Mouse (Mus musculus): ENCODE data around the gene Kcnj8. TPM values are rescaled to one million over a fixed set of nuclear protein-coding genes. Genes with fewer than 3 reads are reported as not detected.

Kcnj8 gene
- polyA plus RNA-seq, 1 experiment from 2014 or later = 8.8 TPM

DNA sequence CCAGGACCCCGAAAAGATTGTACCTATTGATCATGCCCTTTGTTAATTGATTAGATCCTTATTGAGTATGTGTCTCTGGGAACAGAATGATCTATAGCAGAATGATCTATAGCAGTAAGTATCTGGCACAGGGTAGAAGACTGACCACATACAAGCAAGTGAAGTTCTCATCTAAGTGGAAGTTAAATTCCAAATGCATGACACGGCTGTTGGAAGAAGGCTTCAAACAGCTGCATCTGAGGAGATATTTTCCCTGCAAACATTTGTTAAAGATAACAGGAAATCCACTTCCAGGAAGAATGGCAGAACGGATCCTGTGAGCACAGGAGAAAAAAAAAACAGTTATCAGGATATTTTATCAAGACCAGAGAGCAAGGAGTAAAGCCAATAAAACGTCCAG is 27.8 kb downstream of the Kcnj8 start:
- no peak overlapping the region for H3K4me3 ChIP-seq
- no peak overlapping the region for H3K9ac ChIP-seq
- WGBS = 91% methylated on average over 4 of the region's 4 CpGs
- no peak for ATAC-seq
- no peak overlapping the region for H3K27ac ChIP-seq
- H3K36me3 ChIP-seq (ENCODE audit: poor library complexity, severe bottlenecking) = no peaks in the 10 kb centered on the region
- no peaks in the 10 kb centered on the region for H3K27me3 ChIP-seq
- no peaks in the 10 kb centered on the region for H3K4me1 ChIP-seq
- no peak overlapping the region for H3K4me2 ChIP-seq
- no peaks in the 10 kb centered on the region for H3K9me3 ChIP-seq (replicated peaks)

DNA sequence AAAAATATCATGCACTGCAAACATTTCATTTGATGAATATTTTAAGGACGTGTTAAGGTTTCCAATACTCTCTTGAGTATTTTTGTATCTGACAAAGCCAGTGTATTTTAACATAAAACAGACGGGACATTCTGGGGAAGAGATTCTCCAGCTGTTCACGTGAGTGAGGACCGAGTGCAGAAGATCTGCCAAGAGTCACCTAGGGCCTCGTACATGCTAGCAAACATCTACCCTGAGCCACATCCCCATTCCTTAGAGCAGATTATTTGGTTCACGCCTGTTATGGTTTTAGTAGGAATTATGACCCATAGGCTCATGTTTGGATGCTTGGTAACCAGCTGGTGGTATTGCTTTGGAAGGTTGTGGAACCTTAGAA is 28.6 kb downstream of the Kcnj8 start:
- no peaks in the 10 kb centered on the region for H3K9me3 ChIP-seq (replicated peaks)
- no peaks in the 10 kb centered on the region for H3K4me1 ChIP-seq
- WGBS = 93% methylated on average over 6 of the region's 6 CpGs
- H3K27ac ChIP-seq = no peak overlapping the region
- no peak overlapping the region for H3K4me2 ChIP-seq
- no peak overlapping the region for H3K4me3 ChIP-seq
- no peak for ATAC-seq
- no peak overlapping the region for H3K9ac ChIP-seq
- no peaks in the 10 kb centered on the region for H3K36me3 ChIP-seq (ENCODE audit: poor library complexity, severe bottlenecking)
- no peaks in the 10 kb centered on the region for H3K27me3 ChIP-seq

DNA sequence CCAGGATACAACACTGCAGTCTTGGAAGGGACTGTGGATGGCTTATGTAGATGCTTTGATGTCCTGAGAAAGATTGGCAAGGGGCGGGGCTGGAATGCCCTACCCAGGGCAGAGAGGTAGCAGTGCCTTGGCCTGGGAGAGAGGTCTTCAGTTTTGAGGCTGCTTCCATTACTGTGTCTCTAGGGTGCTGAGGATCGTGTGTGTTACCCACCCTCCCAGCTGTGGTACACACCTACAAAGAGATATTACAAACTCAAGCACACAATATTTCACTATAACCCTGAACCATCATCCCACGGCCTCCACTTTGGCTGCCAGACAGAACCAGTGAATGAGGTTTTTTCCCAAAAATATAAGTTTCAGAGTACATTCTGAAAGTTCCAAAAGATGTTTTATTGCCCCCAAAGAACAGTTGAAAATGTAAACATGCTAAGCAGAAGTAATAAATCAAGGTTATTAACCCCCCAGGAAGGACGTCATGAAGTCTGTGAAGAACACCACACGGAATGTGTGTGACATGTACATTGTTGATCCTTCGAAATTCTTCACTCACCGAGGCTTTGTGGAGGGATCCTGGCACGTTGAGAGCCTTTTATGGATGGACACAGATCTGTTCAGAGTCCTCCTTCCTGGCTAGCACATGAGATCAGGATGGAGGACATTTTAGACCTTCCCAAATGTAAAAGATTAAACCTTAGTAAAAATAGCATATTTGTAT is 29.2 kb downstream of the Kcnj8 start:
- H3K27me3 ChIP-seq = no peaks in the 10 kb centered on the region
- H3K36me3 ChIP-seq (ENCODE audit: poor library complexity, severe bottlenecking) = no peaks in the 10 kb centered on the region
- H3K27ac ChIP-seq = no peak overlapping the region
- no peaks in the 10 kb centered on the region for H3K9me3 ChIP-seq (replicated peaks)
- H3K4me2 ChIP-seq = no peak overlapping the region
- ATAC-seq = no peak
- H3K4me3 ChIP-seq = no peak overlapping the region
- 85% methylated on average over 8 of the region's 8 CpGs for WGBS
- H3K9ac ChIP-seq = no peak overlapping the region
- no peaks in the 10 kb centered on the region for H3K4me1 ChIP-seq

DNA sequence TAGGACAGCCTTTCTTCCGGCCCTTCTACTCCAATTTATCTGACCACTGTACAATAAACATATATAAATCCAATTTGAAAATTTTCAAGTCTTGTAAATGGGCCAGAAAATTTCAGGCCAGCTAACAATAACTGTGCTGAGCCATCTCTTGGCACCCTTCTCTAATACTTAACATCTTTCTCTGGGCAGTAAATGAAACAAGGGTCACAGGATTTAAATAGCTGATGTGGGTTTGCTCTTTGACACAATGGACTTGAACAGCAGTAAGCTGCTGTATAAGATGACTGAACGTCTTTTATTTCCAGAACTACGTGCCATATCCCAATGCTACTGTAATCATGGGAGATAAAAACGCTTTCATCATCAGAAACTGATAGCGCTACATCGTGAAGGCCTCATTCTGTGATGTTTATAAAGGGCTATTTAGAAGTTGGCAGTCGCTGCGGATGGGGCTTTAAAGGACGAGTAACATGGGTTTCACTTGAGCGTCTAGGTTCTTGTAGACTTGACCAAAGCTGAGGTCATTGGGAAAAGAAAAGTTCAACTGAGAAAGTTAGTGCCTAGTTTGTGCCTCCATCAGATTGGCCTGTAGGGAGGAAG is 30.8 kb downstream of the Kcnj8 start:
- Histone ChIP-seq H3K4me1 (no peaks in the 10 kb centered on the region), H3K4me2 (no peak overlapping the region), H3K36me3 (ENCODE audit: poor library complexity, severe bottlenecking) (no peaks in the 10 kb centered on the region), H3K27me3 (no peaks in the 10 kb centered on the region), H3K27ac (no peak overlapping the region), H3K9ac (no peak overlapping the region), H3K4me3 (no peak overlapping the region), H3K9me3 (replicated peaks) (no peaks in the 10 kb centered on the region)
- no peak for ATAC-seq
- 92% methylated on average over 10 of the region's 10 CpGs for WGBS

DNA sequence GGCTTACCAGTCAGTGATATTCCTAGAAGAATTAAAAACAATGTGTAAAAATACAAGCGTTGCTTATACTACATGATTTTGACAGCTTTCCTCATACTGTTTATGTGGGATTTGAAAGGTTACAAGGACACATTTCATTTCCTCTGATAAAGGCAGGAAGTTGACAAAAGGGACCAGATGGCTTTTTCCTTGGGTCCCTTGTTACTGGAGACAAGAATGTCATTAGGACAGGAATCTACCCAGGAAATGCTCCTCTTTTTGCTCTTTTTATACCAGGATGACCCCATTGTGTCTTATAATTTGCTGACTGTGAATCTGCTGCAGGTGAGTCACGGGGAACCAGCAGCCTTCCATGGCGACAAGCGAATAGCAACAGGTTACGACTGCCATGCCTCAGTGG is 31.3 kb downstream of the Kcnj8 start:
- no peak for ATAC-seq
- Histone ChIP-seq H3K27ac (no peak overlapping the region), H3K36me3 (ENCODE audit: poor library complexity, severe bottlenecking) (no peaks in the 10 kb centered on the region), H3K4me3 (no peak overlapping the region), H3K4me2 (no peak overlapping the region), H3K27me3 (no peaks in the 10 kb centered on the region), H3K4me1 (no peaks in the 10 kb centered on the region), H3K9ac (no peak overlapping the region), H3K9me3 (replicated peaks) (no peaks in the 10 kb centered on the region)
- WGBS = 91% methylated on average over 5 of the region's 5 CpGs

DNA sequence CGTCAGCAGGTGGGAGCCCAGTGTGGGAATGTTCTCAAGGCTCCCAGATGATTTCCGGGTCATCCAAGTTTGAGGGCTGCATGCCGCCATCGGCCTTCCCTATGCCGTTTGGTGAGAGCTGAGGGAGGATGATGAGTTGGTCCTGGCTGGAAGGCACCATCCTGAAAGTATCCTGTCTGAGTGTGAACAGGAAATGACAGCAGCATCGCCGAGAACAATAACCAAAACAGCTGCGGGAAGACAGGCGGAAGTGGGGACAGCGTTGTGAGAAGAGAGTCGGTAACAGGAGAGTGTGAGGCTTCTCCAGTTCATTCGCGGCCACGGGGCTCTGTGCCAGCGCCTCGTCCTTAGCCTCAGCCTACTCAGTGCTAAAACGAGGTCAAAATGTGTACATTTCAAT is 32.9 kb downstream of the Kcnj8 start:
- H3K9ac ChIP-seq = no peak overlapping the region
- H3K36me3 ChIP-seq (ENCODE audit: poor library complexity, severe bottlenecking) = no peaks in the 10 kb centered on the region
- H3K27ac ChIP-seq = no peak overlapping the region
- no peaks in the 10 kb centered on the region for H3K4me1 ChIP-seq
- no peak overlapping the region for H3K4me2 ChIP-seq
- no peaks in the 10 kb centered on the region for H3K27me3 ChIP-seq
- H3K4me3 ChIP-seq = no peak overlapping the region
- 84% methylated on average over 17 of the region's 17 CpGs for WGBS
- no peak for ATAC-seq
- H3K9me3 ChIP-seq (replicated peaks) = no peaks in the 10 kb centered on the region

DNA sequence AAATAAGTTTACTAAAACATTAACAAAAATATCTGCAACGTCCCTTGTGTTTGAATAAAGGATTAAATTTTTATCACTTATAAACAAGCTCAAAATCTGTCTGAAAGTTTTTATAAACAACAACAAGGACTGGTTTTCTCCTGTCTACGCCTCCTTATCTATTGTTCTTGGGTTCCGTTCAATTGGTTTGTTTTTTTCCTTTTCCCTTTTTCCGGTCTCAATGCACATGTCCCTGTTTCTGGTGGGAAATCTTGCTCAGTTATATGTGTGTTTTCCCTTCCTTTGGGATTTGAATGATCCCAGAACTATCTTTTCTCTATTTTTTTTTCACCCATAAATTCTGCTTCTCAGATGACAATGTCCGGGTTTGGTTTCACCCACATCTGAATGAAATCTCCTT is 38.0 kb downstream of the Kcnj8 start:
- Histone ChIP-seq H3K27ac (no peak overlapping the region), H3K4me1 (no peaks in the 10 kb centered on the region), H3K27me3 (no peaks in the 10 kb centered on the region), H3K9ac (no peak overlapping the region), H3K36me3 (ENCODE audit: poor library complexity, severe bottlenecking) (no peaks in the 10 kb centered on the region), H3K9me3 (replicated peaks) (no peaks in the 10 kb centered on the region), H3K4me2 (no peak overlapping the region), H3K4me3 (no peak overlapping the region)
- ATAC-seq = no peak
- 83% methylated on average over 5 of the region's 5 CpGs for WGBS

DNA sequence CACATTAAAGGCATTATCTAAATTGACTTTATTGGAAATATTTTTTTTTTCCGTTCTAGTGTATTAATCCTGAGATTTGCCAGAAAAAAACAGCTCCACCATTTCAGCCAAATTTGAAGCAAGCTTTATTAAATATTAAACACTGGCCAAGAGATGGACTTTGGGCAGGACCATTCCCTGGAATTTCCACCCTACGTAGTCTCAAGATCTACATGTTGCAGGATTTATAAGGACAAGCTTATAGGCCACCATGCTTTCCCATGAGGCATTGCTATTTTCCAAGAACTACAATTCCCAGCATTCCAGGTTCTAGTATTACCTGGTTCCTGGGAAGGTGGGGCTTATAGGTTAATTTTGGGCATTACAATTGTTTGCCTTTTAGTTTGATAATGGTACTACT is 38.7 kb downstream of the Kcnj8 start:
- Histone ChIP-seq H3K27ac (no peak overlapping the region), H3K36me3 (ENCODE audit: poor library complexity, severe bottlenecking) (no peaks in the 10 kb centered on the region), H3K4me2 (no peak overlapping the region), H3K9ac (no peak overlapping the region), H3K27me3 (no peaks in the 10 kb centered on the region), H3K4me1 (no peaks in the 10 kb centered on the region), H3K9me3 (replicated peaks) (no peaks in the 10 kb centered on the region), H3K4me3 (no peak overlapping the region)
- ATAC-seq = no peak
- 94% methylated on average over 2 of the region's 2 CpGs for WGBS

DNA sequence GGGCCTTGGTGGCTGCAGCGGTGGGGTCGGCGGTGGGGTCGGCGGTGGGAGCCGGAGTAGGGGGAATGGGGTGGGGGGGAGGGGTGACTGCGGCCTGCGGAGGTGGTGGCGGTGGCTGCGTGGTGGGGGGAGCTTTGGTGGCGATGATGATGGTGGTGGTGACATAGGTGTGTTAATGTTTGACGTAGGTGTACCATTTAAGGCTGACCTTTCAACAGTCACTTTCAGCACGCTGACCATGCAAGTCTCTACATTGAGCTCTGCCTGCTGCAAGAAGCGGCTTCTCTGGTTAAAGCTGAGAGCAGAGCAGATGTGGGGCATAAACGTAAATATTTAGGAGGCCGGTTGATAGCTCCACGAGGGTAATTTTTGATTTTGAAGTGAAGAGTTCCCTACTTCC is 39.3 kb downstream of the Kcnj8 start:
- no peak for ATAC-seq
- Histone ChIP-seq H3K9me3 (replicated peaks) (no peaks in the 10 kb centered on the region), H3K27ac (no peak overlapping the region), H3K9ac (no peak overlapping the region), H3K36me3 (ENCODE audit: poor library complexity, severe bottlenecking) (no peaks in the 10 kb centered on the region), H3K4me3 (no peak overlapping the region), H3K4me2 (no peak overlapping the region), H3K4me1 (no peaks in the 10 kb centered on the region), H3K27me3 (no peaks in the 10 kb centered on the region)
- 94% methylated on average over 17 of the region's 17 CpGs for WGBS

DNA sequence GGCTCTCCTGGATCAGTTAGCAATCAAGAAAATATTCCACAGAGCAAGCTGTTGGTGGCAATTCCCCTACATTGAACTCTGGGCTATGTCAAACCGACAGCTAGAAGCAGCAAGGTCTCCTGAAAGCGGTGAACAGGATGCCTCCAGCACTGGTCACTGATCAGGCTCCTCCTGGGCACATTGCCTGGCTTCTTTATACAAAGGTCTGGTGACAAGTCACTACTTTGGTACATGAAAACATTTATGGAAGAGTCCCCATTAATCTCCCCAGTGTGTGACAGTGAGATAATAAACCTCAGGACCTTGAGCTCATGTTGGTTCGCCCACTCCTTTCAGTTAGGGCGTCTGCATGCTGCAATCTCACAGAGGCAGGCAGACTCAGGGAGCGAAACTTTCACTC is 41.0 kb downstream of the Kcnj8 start:
- Histone ChIP-seq H3K27ac (no peak overlapping the region), H3K27me3 (no peaks in the 10 kb centered on the region), H3K4me2 (no peak overlapping the region), H3K36me3 (ENCODE audit: poor library complexity, severe bottlenecking) (no peaks in the 10 kb centered on the region), H3K4me3 (no peak overlapping the region), H3K9me3 (replicated peaks) (no peaks in the 10 kb centered on the region), H3K9ac (no peak overlapping the region), H3K4me1 (no peaks in the 10 kb centered on the region)
- ATAC-seq = no peak
- 84% methylated on average over 5 of the region's 5 CpGs for WGBS

DNA sequence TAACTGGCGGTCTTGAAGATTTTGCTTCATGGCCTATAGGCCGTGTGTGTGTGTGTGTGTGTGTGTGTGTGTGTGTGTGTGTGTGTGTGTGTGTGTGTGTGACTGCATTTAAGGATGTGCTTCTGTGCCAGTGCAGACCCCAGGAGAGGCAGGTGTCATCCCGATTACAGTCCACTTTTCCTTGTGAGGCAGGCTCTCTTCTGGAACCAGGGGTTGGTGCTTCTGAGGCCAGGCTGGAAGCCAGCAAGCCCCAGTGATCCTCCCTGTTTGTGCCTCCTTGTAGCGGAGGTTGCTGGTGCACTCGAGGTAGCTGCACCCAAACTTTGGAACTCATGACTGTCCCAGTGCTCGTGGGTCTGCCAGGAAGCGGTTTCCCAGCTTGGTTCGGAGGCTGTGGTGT is 41.7 kb downstream of the Kcnj8 start:
- Histone ChIP-seq H3K4me3 (no peak overlapping the region), H3K36me3 (ENCODE audit: poor library complexity, severe bottlenecking) (no peaks in the 10 kb centered on the region), H3K27me3 (no peaks in the 10 kb centered on the region), H3K4me1 (no peaks in the 10 kb centered on the region), H3K27ac (no peak overlapping the region), H3K9ac (no peak overlapping the region), H3K4me2 (no peak overlapping the region), H3K9me3 (replicated peaks) (no peaks in the 10 kb centered on the region)
- WGBS = 82% methylated on average over 8 of the region's 8 CpGs
- no peak for ATAC-seq

DNA sequence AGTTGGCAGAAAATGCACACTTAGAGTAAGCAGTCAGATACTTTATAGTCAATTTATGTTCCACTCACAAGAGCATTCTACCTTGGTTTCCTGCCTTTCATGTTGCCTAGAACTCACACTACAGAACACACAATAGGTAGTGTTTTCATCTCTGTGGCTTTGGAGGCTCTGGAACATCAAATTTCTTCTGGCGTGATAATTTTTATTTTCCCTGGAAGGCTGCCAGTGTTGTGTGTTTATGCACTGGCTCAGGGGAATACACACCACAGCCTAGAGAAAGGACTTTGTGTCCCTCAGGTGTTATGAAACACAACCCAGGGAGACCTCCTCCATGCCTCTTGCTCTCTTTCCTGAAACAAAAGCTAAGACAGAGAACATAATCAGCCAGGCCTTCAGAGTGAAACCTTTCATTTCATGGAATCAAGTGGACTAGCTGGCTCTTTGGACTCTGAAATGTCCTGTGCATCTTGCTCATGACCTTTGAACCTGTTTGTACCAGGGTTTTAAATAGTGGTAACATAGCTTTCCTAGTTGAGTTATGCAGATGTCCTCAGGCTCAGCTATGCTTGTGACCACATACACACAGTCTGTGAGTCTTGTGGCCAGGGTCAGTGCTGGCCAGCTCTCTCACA is 43.4 kb downstream of the Kcnj8 start:
- no peak overlapping the region for H3K27ac ChIP-seq
- no peak overlapping the region for H3K9ac ChIP-seq
- no peaks in the 10 kb centered on the region for H3K36me3 ChIP-seq (ENCODE audit: poor library complexity, severe bottlenecking)
- H3K27me3 ChIP-seq = no peaks in the 10 kb centered on the region
- no peak overlapping the region for H3K4me2 ChIP-seq
- no peak for ATAC-seq
- WGBS = 78% methylated on average over 1 of the region's 1 CpGs
- no peaks in the 10 kb centered on the region for H3K9me3 ChIP-seq (replicated peaks)
- H3K4me3 ChIP-seq = no peak overlapping the region
- H3K4me1 ChIP-seq = no peaks in the 10 kb centered on the region

All from forebrain, embryonic 13.5 days (tissue).